Mouse (Mus musculus) heart, embryonic 11.5 days (tissue): Measurements from ENCODE around the gene Supt5. TPM values are rescaled to one million over a fixed set of nuclear protein-coding genes. Genes with fewer than 3 reads are reported as not detected.

Experiments
- ATAC-seq: fragments of 200-750 bp; cut with Nextera tagmentation; replicated peaks from 2 replicates; pipeline ENCODE4 v1.8.0; 2017; ENCODE audit warnings: moderate library complexity; ENCODE audit not compliant: insufficient number of reproducible peaks, low FRiP score, low TSS enrichment
- H3K27ac ChIP-seq: fragments of 300-500 bp; sonication (generic); 2 replicates; pipeline ENCODE4 v1.5.1; 2014; ENCODE audit warnings: mild to moderate bottlenecking, low read depth, low read length
- H3K27me3 ChIP-seq: fragments of 300-500 bp; sonication (generic); 2 replicates; pipeline ENCODE4 v1.6.1; 2014; ENCODE audit warnings: mild to moderate bottlenecking, low read length, mixed read lengths; ENCODE audit not compliant: control insufficient read depth, insufficient read depth
- H3K36me3 ChIP-seq: fragments of 300-500 bp; sonication (generic); 2 replicates; pipeline ENCODE4 v1.6.1; 2014; ENCODE audit warnings: mild to moderate bottlenecking, low read length, moderate library complexity, mixed read lengths; ENCODE audit not compliant: control insufficient read depth, insufficient read depth
- H3K4me1 ChIP-seq: fragments of 300-500 bp; sonication (generic); 2 replicates; pipeline ENCODE4 v1.6.1; 2014; ENCODE audit warnings: low read length; ENCODE audit not compliant: control insufficient read depth, insufficient read depth
- H3K4me2 ChIP-seq: fragments of 300-500 bp; sonication (generic); 2 replicates; pipeline ENCODE4 v1.6.1; 2014; ENCODE audit warnings: mild to moderate bottlenecking, moderate library complexity
- H3K4me3 ChIP-seq: fragments of 300-500 bp; sonication (generic); 2 replicates; pipeline ENCODE4 v1.5.1; 2014; ENCODE audit warnings: low read depth, low read length
- H3K9ac ChIP-seq: fragments of 300-500 bp; sonication (generic); 2 replicates; pipeline ENCODE4 v1.6.1; 2014; ENCODE audit warnings: mild to moderate bottlenecking, low read depth, low read length, moderate library complexity
- H3K9me3 ChIP-seq: fragments of 300-500 bp; sonication (generic); replicated peaks from 2 replicates; pipeline ENCODE4 v1.6.1; 2016; ENCODE audit warnings: low read length; ENCODE audit not compliant: control insufficient read depth
- WGBS: fragments of 180-500 bp; shearing (Covaris S2); extraction: QIAGEN DNeasy Blood & Tissue Kit; methylation state at CpG from one replicate; pipeline ENCODE4 v1.1.7; 2014; ENCODE audit not compliant: insufficient replicate concordance; 5-methylcytosine and 5-hydroxymethylcytosine counted together
- polyA plus RNA-seq: library from polyadenylated mRNA; unstranded; fragments of >200 nt; fragmentation: Nextera tagmentation; extraction: Ambion mirVana; gene quantifications from 2 replicates; pipeline ENCODE4 v1.2.1, GENCODE M21; 2014

Gene Supt5
- polyA plus RNA-seq, 1 experiment from 2014 or later = 55.2 TPM

GRCm38 (mm10) chr7:28382981-28383396, 44.4 kb upstream of the Supt5 start:
- H3K4me3 ChIP-seq = 0 out of 2 replicates have a peak overlapping the region, but pooled peaks have one; percentile 0
- peak overlapping the region; percentile 67 for H3K4me2 ChIP-seq
- peaks cover 42% of the 10 kb centered on the region for H3K4me1 ChIP-seq
- 14% methylated on average over 11 of the region's 11 CpGs for WGBS
- no peaks in the 10 kb centered on the region for H3K36me3 ChIP-seq
- no peaks in the 10 kb centered on the region for H3K27me3 ChIP-seq
- H3K9me3 ChIP-seq = no peaks in the 10 kb centered on the region
- peak overlapping the region; percentile 98 for H3K27ac ChIP-seq
- H3K9ac ChIP-seq = peak overlapping the region; percentile 16; the same call in 1 of the 2 replicates
- no peak for ATAC-seq

DNA sequence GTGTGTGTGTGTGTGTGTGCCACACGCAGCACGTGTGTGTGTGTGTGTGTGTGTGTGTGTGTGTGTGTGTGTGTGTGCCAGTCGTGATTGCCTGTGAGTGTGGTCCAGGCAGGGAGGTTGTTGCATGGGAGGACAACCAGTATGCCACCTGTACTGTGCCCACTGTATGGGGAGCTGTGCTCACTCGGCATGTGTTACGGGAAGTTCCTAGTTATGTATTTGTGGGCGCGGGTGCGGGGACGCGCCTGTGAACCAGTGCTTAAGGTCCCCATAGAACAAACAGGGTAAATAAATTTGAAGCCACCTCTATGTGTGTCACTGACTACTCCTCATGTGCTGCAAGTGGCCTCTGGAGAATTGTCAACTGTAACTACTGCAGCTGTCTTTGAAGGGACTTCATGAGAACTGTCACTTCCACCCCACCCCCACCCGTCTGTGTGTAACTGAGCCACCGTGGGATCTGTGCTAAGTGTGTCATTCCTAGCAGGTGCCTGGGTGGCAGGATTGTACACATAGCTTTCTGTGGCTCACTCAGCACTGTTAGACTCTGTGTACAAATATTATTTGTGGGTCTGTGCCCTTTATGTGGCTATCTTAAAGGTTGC, 43.9 kb upstream of the Supt5 start:
- H3K4me1 ChIP-seq = peaks cover 47% of the 10 kb centered on the region
- peak overlapping the region; percentile 98 for H3K27ac ChIP-seq
- H3K36me3 ChIP-seq = no peaks in the 10 kb centered on the region
- WGBS = 44% methylated on average over 12 of the region's 12 CpGs
- ATAC-seq = no peak; the same call in 1 of the 2 replicates
- peak overlapping the region; percentile 35; the same call in 1 of the 2 replicates for H3K4me3 ChIP-seq
- H3K27me3 ChIP-seq = no peaks in the 10 kb centered on the region
- H3K9ac ChIP-seq = peak overlapping the region; percentile 52
- H3K4me2 ChIP-seq = peak overlapping the region; percentile 67
- no peaks in the 10 kb centered on the region for H3K9me3 ChIP-seq

DNA sequence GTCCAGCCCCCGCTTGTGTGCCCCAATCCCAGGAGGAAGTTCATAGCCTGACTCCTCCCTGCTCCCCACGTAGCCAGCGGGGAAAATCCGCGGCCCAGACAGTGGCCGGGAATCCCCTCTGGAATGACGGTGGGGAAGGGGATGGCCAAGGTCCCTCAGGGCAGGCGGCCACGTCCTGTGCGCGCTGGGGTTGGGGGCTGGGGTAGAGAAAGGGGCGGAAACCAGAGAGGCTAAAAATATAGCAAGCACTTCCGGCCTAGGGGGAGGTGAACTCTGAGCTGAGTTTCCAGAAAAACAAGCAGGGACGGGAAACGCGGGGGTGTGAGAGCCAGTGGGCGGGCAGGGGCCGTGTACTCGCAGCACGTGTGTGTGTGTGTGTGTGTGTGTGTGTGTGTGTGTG, 43.4 kb upstream of the Supt5 start:
- WGBS = 3% methylated on average over 20 of the region's 20 CpGs

GRCm38 (mm10) chr7:28381017-28381790, 42.7 kb upstream of the Supt5 start:
- peak overlapping the region; percentile 35 for H3K4me3 ChIP-seq
- WGBS = 4% methylated on average over 30 of the region's 30 CpGs
- H3K9ac ChIP-seq = peak overlapping the region; percentile 73
- peaks cover 58% of the 10 kb centered on the region for H3K4me1 ChIP-seq
- H3K4me2 ChIP-seq = peak overlapping the region; percentile 67
- H3K36me3 ChIP-seq = no peaks in the 10 kb centered on the region
- ATAC-seq = peak; percentile 43; the same call in 1 of the 2 replicates
- H3K27ac ChIP-seq = peak overlapping the region; percentile 98
- H3K9me3 ChIP-seq = no peaks in the 10 kb centered on the region
- no peaks in the 10 kb centered on the region for H3K27me3 ChIP-seq

More for the DNA sequence above, 43.4 kb upstream of the Supt5 start:
- peak; percentile 58 for ATAC-seq
- Histone ChIP-seq H3K4me2 (peak overlapping the region; percentile 67), H3K4me1 (peaks cover 52% of the 10 kb centered on the region), H3K4me3 (peak overlapping the region; percentile 35), H3K27ac (peak overlapping the region; percentile 98), H3K9ac (peak overlapping the region; percentile 73), H3K27me3 (no peaks in the 10 kb centered on the region), H3K9me3 (no peaks in the 10 kb centered on the region), H3K36me3 (no peaks in the 10 kb centered on the region)

- no peak for ATAC-seq
- 43% methylated on average over 17 of the region's 17 CpGs for WGBS
- peak within 1 kb of the TSS; percentile 89 for H3K9ac ChIP-seq
- peak within 1 kb of the TSS; percentile 78 for H3K4me3 ChIP-seq
- peak within 1 kb of the TSS; percentile 96 for H3K4me2 ChIP-seq
- H3K27me3 ChIP-seq = no peaks in the 10 kb centered on the region
- H3K9me3 ChIP-seq = no peaks in the 10 kb centered on the region
- H3K27ac ChIP-seq = peak within 1 kb of the TSS; percentile 98
- peaks cover 63% of the 10 kb centered on the region for H3K4me1 ChIP-seq
- no peaks in the 10 kb centered on the region for H3K36me3 ChIP-seq
These were observed 41.9 kb upstream of the Supt5 start, which contains the start of gene Zfp36 for GRCm38 (mm10) chr7:28380237-28381016. Gene Zfp36 (minus strand): TSS chr7:28380253.

DNA sequence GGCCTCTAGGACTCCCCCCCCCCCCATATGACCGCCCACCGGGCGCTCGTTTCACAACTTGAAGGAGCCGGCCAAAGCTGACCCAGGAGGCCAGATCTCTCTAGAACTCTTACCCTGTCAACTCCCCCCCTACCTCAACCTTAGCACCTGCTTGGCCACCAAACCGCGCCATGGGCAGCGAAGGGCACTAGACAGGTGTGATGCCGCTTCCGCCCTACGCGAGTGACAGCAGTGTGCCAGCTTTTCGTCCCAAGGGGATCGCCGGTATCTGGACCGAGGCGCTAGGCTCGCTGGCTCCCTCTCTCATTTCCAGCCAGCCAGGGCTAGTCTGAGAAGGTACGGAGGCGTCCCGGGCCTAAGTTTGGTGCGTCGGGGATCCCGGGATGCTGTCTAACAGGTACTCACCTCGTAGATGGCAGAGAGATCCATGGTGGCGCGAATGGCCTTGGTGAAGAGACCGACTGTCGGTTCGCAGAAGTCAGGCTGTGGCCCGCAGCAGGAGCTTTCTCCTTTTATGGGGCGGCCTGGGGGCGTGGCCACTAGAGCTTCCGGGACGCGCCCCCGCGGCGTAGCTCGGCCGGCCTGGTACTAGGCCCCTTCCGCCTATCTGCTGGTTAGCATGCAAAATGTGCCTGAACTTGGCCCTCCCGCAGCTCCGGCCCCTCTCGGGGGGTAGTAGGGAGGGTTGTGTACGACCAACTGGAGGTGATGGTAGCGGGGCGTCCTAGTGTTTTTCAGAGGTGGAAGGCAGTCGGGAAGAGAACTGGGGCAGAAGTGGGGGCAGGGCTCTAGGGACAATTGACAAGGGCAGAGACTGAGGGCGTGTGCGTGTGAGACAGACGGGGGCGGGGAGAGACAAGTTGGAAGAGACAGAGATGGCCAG, 40.5 kb upstream of the Supt5 start:
- H3K27ac ChIP-seq = peak overlapping the region; percentile 89
- no peaks in the 10 kb centered on the region for H3K27me3 ChIP-seq
- peak overlapping the region; percentile 89 for H3K9ac ChIP-seq
- no peaks in the 10 kb centered on the region for H3K36me3 ChIP-seq
- H3K4me2 ChIP-seq = peak overlapping the region; percentile 96
- peak; percentile 64 for ATAC-seq
- peak overlapping the region; percentile 78 for H3K4me3 ChIP-seq
- WGBS = under 1% methylated on average over 53 of the region's 53 CpGs
- H3K4me1 ChIP-seq = peaks cover 67% of the 10 kb centered on the region
- H3K9me3 ChIP-seq = no peaks in the 10 kb centered on the region

- Histone ChIP-seq H3K9ac (peak overlapping the region; percentile 89), H3K4me1 (peaks cover 62% of the 10 kb centered on the region), H3K27ac (peak overlapping the region; percentile 89), H3K36me3 (no peaks in the 10 kb centered on the region), H3K4me3 (peak overlapping the region; percentile 78), H3K4me2 (peak overlapping the region; percentile 96), H3K27me3 (no peaks in the 10 kb centered on the region), H3K9me3 (no peaks in the 10 kb centered on the region)
- ATAC-seq = no peak
- 30% methylated on average over 30 of the region's 32 CpGs for WGBS
These were observed 39.6 kb upstream of the Supt5 start for GRCm38 (mm10) chr7:28378066-28378690.
